Mouse (Mus musculus): Measurements from ENCODE around the gene Phf10. TPM values are rescaled to one million over a fixed set of nuclear protein-coding genes. Genes with fewer than 3 reads are reported as not detected.

Gene Phf10
- polyA plus RNA-seq, 1 experiment from 2014 or later = 27.2 TPM

DNA sequence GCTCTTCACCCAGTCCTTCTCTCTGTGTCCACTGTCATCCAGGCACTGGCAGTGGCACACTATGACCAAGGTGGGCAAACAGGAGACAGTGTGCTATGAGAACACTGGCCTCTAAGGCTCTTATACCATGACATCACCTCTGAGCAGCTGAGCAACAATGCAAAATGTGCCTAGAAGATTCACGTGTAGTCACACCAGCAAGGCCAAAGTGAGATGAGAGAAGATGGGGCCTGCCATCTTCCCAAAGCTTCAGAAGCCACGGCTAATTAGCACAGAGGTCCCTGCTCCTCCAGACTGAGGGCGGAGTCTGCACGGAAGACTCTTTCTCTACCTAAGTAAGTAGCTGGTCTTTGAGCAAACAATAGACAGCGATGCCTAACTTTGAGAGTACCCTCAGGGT lies 32.4 kb downstream of the Phf10 start:
- WGBS = 69% methylated on average over 5 of the region's 5 CpGs
- Histone ChIP-seq H3K4me3 (ENCODE audit: low read length) (no peak overlapping the region), H3K4me1 (ENCODE audit: control insufficient read depth, insufficient read depth, low read length) (no peaks in the 10 kb centered on the region), H3K27me3 (ENCODE audit: control insufficient read depth, insufficient read depth, low read length) (no peaks in the 10 kb centered on the region), H3K36me3 (ENCODE audit: control insufficient read depth, insufficient read depth) (no peaks in the 10 kb centered on the region), H3K9me3 (replicated peaks; ENCODE audit: control insufficient read depth, low read length) (no peaks in the 10 kb centered on the region), H3K27ac (ENCODE audit: low read length) (no peak overlapping the region), H3K4me2 (ENCODE audit: low read depth, low read length) (no peak overlapping the region), H3K9ac (ENCODE audit: low read length) (no peak overlapping the region)
- ATAC-seq (replicated peaks; ENCODE audit: extremely low read depth, insufficient read depth, low FRiP score) = no peak

DNA sequence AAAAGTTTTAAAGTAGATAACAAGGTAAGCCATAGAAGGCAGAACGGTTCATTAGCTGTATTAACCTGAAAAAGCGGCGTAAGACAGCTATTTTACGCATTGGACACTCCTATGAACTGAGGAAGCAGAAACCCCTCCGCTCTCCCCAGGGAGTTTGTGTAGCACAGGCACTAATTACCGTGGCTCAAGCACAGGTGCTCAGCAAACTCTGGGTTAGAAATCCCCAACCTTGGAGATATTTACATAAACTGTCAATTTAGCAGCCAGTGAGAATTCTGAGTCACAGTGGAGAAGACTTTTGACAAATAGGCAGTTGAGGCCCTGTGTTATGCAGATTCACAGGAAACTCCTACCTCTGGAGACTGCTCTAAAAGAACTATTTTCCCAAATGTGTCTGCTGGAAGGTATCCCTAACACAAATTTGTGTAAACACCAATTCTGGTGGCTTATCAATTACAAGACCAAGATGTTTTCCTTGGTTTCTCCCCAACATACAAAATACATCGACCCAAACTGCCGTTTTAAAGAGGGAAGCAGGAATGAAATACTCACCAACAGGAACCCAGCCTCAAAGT lies 33.3 kb downstream of the Phf10 start:
- no peak overlapping the region for H3K4me2 ChIP-seq (ENCODE audit: low read depth, low read length)
- H3K9ac ChIP-seq (ENCODE audit: low read length) = no peak overlapping the region
- no peaks in the 10 kb centered on the region for H3K27me3 ChIP-seq (ENCODE audit: control insufficient read depth, insufficient read depth, low read length)
- no peak for ATAC-seq (replicated peaks; ENCODE audit: extremely low read depth, insufficient read depth, low FRiP score)
- WGBS = 72% methylated on average over 8 of the region's 8 CpGs
- no peaks in the 10 kb centered on the region for H3K9me3 ChIP-seq (replicated peaks; ENCODE audit: control insufficient read depth, low read length)
- H3K27ac ChIP-seq (ENCODE audit: low read length) = no peak overlapping the region
- no peaks in the 10 kb centered on the region for H3K4me1 ChIP-seq (ENCODE audit: control insufficient read depth, insufficient read depth, low read length)
- H3K4me3 ChIP-seq (ENCODE audit: low read length) = no peak overlapping the region
- no peaks in the 10 kb centered on the region for H3K36me3 ChIP-seq (ENCODE audit: control insufficient read depth, insufficient read depth)

DNA sequence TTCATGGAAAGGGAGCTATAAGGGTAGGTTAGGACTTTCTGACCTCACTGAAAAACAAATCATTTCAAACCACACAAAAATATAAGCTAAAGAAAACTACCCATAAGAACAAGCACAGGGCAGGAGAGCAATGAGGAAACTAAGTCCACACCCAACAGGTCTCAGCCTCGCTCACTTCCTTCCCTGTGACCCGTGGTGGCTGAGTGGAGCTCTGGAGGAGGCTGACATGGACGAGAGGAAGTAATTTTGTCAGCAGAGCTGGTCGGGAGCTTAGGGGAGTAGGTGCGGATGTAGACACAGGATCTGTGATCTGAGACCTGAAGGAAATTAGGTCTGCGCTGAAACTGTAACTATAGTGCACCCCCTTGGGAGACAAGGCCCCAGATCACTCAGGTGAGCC lies 39.5 kb downstream of the Phf10 start:
- no peak for ATAC-seq (replicated peaks; ENCODE audit: extremely low read depth, insufficient read depth, low FRiP score)
- Histone ChIP-seq H3K9ac (ENCODE audit: low read length) (no peak overlapping the region), H3K27ac (ENCODE audit: low read length) (no peak overlapping the region), H3K4me2 (ENCODE audit: low read depth, low read length) (no peak overlapping the region), H3K27me3 (ENCODE audit: control insufficient read depth, insufficient read depth, low read length) (peaks cover 2% of the 10 kb centered on the region; the same call in 1 of the 2 replicates), H3K4me3 (ENCODE audit: low read length) (no peak overlapping the region), H3K36me3 (ENCODE audit: control insufficient read depth, insufficient read depth) (no peaks in the 10 kb centered on the region), H3K4me1 (ENCODE audit: control insufficient read depth, insufficient read depth, low read length) (no peaks in the 10 kb centered on the region), H3K9me3 (replicated peaks; ENCODE audit: control insufficient read depth, low read length) (no peaks in the 10 kb centered on the region)
- WGBS = 52% methylated on average over 6 of the region's 6 CpGs

DNA sequence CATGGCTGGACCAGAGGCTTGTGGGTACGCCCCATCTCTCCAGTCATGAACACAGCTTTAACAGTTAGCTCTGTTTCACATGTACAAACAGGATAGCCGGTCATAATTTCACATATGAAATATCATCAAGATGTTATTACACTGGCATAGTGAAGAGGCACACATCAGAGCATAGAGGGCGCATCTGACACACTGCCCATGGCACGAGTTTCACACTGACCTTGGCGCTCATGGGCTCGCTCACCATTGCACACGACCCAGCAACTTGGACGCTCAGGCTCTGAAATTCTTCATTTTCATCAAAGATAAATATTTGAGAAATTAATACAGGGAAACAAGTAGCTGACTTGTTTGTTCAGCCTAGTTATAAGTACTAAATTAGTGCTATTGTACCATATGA lies 43.2 kb downstream of the Phf10 start:
- WGBS = 82% methylated on average over 8 of the region's 8 CpGs

DNA sequence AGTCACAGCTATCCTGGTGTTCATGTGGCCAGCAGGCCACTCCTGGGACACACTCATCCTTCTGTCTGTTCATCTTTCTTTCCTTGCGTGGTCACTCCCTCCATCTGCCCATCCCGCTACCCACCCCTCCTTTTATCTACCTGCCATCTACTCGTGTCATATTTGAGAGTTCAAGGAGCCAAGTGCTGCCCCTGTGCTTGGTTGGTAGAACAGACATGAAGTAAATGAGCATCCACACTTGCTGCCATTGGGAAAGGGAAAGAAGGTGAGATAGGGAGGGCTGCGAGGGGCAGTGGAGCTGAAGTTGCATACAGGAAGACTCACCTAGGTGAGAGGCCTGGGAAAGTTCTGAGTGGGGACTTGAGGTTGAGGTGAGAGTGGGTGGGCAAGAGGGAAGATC lies 46.7 kb downstream of the Phf10 start:
- Histone ChIP-seq H3K9ac (ENCODE audit: low read length) (no peak overlapping the region), H3K36me3 (ENCODE audit: control insufficient read depth, insufficient read depth) (no peaks in the 10 kb centered on the region), H3K27me3 (ENCODE audit: control insufficient read depth, insufficient read depth, low read length) (peaks cover 2% of the 10 kb centered on the region; the same call in 1 of the 2 replicates), H3K4me2 (ENCODE audit: low read depth, low read length) (no peak overlapping the region), H3K4me3 (ENCODE audit: low read length) (no peak overlapping the region), H3K4me1 (ENCODE audit: control insufficient read depth, insufficient read depth, low read length) (no peaks in the 10 kb centered on the region), H3K9me3 (replicated peaks; ENCODE audit: control insufficient read depth, low read length) (no peaks in the 10 kb centered on the region), H3K27ac (ENCODE audit: low read length) (no peak overlapping the region)
- no peak for ATAC-seq (replicated peaks; ENCODE audit: extremely low read depth, insufficient read depth, low FRiP score)
- 79% methylated on average over 4 of the region's 4 CpGs for WGBS

More for the DNA sequence above, 43.2 kb downstream of the Phf10 start:
- no peaks in the 10 kb centered on the region for H3K36me3 ChIP-seq (ENCODE audit: control insufficient read depth, insufficient read depth)
- no peaks in the 10 kb centered on the region for H3K4me1 ChIP-seq (ENCODE audit: control insufficient read depth, insufficient read depth, low read length)
- H3K4me3 ChIP-seq (ENCODE audit: low read length) = no peak overlapping the region
- no peak for ATAC-seq (replicated peaks; ENCODE audit: extremely low read depth, insufficient read depth, low FRiP score)
- no peak overlapping the region for H3K4me2 ChIP-seq (ENCODE audit: low read depth, low read length)
- no peak overlapping the region for H3K9ac ChIP-seq (ENCODE audit: low read length)
- H3K27ac ChIP-seq (ENCODE audit: low read length) = no peak overlapping the region
- H3K9me3 ChIP-seq (replicated peaks; ENCODE audit: control insufficient read depth, low read length) = no peaks in the 10 kb centered on the region
- peaks cover 2% of the 10 kb centered on the region; the same call in 1 of the 2 replicates for H3K27me3 ChIP-seq (ENCODE audit: control insufficient read depth, insufficient read depth, low read length)

DNA sequence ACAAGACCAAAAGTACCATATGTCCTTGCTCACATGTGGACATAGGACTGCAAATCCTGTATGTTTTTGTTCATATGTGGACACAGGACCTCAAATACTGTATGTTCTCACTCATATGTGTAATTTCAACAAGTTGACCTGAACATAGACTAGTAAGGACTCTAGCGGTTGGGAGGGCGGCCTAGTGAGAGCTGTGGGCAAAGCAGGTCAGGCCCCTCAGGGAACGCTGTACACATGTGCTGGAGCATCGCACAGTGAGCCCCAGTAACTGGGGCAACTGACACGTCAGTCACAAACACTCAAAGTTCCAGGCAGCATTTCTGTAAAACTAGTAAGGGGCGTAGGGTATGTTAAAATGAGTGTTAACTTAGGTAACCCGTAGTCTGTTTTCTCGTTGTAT lies 48.1 kb downstream of the Phf10 start:
- Histone ChIP-seq H3K4me2 (ENCODE audit: low read depth, low read length) (no peak overlapping the region), H3K4me3 (ENCODE audit: low read length) (no peak overlapping the region), H3K36me3 (ENCODE audit: control insufficient read depth, insufficient read depth) (no peaks in the 10 kb centered on the region), H3K9ac (ENCODE audit: low read length) (no peak overlapping the region), H3K4me1 (ENCODE audit: control insufficient read depth, insufficient read depth, low read length) (no peaks in the 10 kb centered on the region), H3K9me3 (replicated peaks; ENCODE audit: control insufficient read depth, low read length) (no peaks in the 10 kb centered on the region), H3K27ac (ENCODE audit: low read length) (no peak overlapping the region), H3K27me3 (ENCODE audit: control insufficient read depth, insufficient read depth, low read length) (no peaks in the 10 kb centered on the region)
- no peak for ATAC-seq (replicated peaks; ENCODE audit: extremely low read depth, insufficient read depth, low FRiP score)
- 87% methylated on average over 8 of the region's 8 CpGs for WGBS

DNA sequence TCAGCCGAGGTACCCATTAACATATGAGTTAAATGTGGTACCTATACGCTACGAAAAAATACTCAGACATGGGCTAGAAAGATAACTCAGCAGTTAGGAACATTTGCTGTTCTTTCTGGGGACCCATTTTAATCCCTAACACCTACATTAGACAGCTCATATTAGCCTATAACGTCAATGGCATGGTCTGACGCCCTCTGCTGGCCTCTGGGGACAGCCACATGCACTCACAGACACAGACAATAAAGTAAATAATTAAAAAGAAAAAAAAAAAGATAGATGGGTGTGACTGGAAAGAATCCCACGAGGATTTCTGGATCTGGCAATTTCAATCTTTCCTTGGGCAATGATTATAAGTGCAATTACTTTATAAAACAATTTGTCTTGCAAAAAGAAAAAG lies 48.7 kb downstream of the Phf10 start:
- 52% methylated on average over 6 of the region's 6 CpGs for WGBS
- no peaks in the 10 kb centered on the region for H3K4me1 ChIP-seq (ENCODE audit: control insufficient read depth, insufficient read depth, low read length)
- H3K4me3 ChIP-seq (ENCODE audit: low read length) = no peak overlapping the region
- H3K27me3 ChIP-seq (ENCODE audit: control insufficient read depth, insufficient read depth, low read length) = no peaks in the 10 kb centered on the region
- no peak overlapping the region for H3K27ac ChIP-seq (ENCODE audit: low read length)
- no peaks in the 10 kb centered on the region for H3K9me3 ChIP-seq (replicated peaks; ENCODE audit: control insufficient read depth, low read length)
- H3K9ac ChIP-seq (ENCODE audit: low read length) = no peak overlapping the region
- no peaks in the 10 kb centered on the region for H3K36me3 ChIP-seq (ENCODE audit: control insufficient read depth, insufficient read depth)
- no peak for ATAC-seq (replicated peaks; ENCODE audit: extremely low read depth, insufficient read depth, low FRiP score)
- no peak overlapping the region for H3K4me2 ChIP-seq (ENCODE audit: low read depth, low read length)

DNA sequence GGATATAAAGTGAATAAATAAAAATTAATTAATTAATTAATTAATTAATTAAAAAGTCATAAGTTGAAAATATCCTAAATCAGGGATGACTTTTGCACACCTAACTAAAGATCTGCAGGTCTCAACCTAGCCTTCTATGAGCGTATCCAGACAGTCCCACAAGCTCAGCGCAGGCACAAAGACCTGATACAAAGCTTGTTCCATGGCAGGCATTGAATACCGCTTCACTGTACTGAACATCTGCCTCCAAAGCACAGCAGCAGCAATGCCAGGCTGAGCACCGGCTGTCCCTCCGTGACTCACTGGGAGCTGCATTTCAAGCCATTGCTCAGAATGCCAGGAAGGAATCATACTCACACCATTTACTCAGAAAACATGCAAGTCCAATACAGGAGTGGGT lies 50.3 kb downstream of the Phf10 start:
- WGBS = 87% methylated on average over 5 of the region's 5 CpGs
- ATAC-seq (replicated peaks; ENCODE audit: extremely low read depth, insufficient read depth, low FRiP score) = no peak
- no peaks in the 10 kb centered on the region for H3K9me3 ChIP-seq (replicated peaks; ENCODE audit: control insufficient read depth, low read length)

DNA sequence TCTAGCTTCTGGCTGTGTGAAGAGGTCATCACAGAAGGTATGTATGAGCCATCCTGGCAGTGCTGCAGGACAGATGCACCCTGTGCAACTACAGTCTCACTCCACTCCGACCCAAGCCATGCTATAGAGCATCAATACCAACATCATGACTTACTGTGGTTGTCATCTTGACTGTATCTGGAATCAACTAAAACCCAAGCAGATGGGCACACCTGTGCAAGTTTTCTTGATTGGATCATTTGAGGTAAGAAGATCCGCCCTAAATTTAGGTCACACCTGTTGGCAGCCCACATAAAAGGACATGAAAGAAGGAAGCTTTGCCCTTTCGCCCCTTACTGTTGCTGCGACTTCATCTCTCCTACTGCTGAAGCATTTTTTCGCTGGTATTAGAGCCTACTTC lies 51.7 kb downstream of the Phf10 start:
- Histone ChIP-seq H3K9ac (ENCODE audit: low read length) (no peak overlapping the region), H3K4me2 (ENCODE audit: low read depth, low read length) (no peak overlapping the region)
- 72% methylated on average over 5 of the region's 5 CpGs for WGBS

More for the DNA sequence above, 50.3 kb downstream of the Phf10 start:
- Histone ChIP-seq H3K27me3 (ENCODE audit: control insufficient read depth, insufficient read depth, low read length) (no peaks in the 10 kb centered on the region), H3K9ac (ENCODE audit: low read length) (no peak overlapping the region), H3K4me1 (ENCODE audit: control insufficient read depth, insufficient read depth, low read length) (no peaks in the 10 kb centered on the region), H3K4me3 (ENCODE audit: low read length) (no peak overlapping the region), H3K27ac (ENCODE audit: low read length) (no peak overlapping the region), H3K36me3 (ENCODE audit: control insufficient read depth, insufficient read depth) (no peaks in the 10 kb centered on the region), H3K4me2 (ENCODE audit: low read depth, low read length) (no peak overlapping the region)

More for the DNA sequence above, 51.7 kb downstream of the Phf10 start:
- H3K36me3 ChIP-seq (ENCODE audit: control insufficient read depth, insufficient read depth) = no peaks in the 10 kb centered on the region
- H3K4me1 ChIP-seq (ENCODE audit: control insufficient read depth, insufficient read depth, low read length) = no peaks in the 10 kb centered on the region
- H3K4me3 ChIP-seq (ENCODE audit: low read length) = no peak overlapping the region
- no peak overlapping the region for H3K27ac ChIP-seq (ENCODE audit: low read length)
- H3K27me3 ChIP-seq (ENCODE audit: control insufficient read depth, insufficient read depth, low read length) = no peaks in the 10 kb centered on the region
- H3K9me3 ChIP-seq (replicated peaks; ENCODE audit: control insufficient read depth, low read length) = no peaks in the 10 kb centered on the region
- no peak for ATAC-seq (replicated peaks; ENCODE audit: extremely low read depth, insufficient read depth, low FRiP score)

Measured in heart, embryonic 16.5 days (tissue).